Mouse (Mus musculus): Measurements from ENCODE around the gene Abcg4. TPM values are rescaled to one million over a fixed set of nuclear protein-coding genes. Genes with fewer than 3 reads are reported as not detected.

Gene Abcg4
- polyA plus RNA-seq, 1 experiment from 2014 or later, result 7.1 TPM

DNA sequence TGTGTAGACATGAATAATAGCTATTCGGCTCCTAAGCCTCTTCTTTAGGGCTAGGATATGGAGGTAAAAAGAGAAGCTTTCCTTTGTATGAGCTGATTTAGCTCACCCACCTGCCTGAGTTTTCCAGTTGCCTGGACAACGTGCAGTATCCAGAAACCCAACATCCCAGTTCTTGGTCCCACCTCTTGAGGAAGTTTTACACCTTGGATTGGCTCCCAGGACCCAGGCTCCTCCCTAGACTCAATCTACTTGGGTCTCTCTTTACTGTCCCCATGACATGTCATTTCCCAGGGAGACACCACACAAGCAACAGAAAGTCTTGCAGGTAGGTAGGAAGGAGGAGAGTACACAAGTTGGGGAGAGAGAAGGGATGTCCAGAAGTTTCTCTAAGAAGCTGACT, 48.0 kb downstream of the Abcg4 start, which contains the start of gene Ccdc153:
Gene Ccdc153, plus strand, starts transcription at position 278 of the 400 bp plus-strand sequence.
- H3K36me3 ChIP-seq (ENCODE audit: control insufficient read depth, insufficient read depth, low read length), result no peaks in the 10 kb centered on the region
- DNase-seq (ENCODE audit: low spot score), result no peak
- no peaks in the 10 kb centered on the region for H3K27me3 ChIP-seq (replicated peaks; ENCODE audit: control insufficient read depth, insufficient read depth, low read length)
- H3K9ac ChIP-seq (ENCODE audit: low read length), result no peak within 1 kb of the TSS
- ATAC-seq, result no peak
- no peak within 1 kb of the TSS for H3K4me2 ChIP-seq (ENCODE audit: low read length)
- H3K4me1 ChIP-seq (ENCODE audit: control insufficient read depth, insufficient read depth, low read length), result no peaks in the 10 kb centered on the region
- WGBS, result 57% methylated on average over 2 of the region's 2 CpGs
- no peaks in the 10 kb centered on the region for H3K9me3 ChIP-seq (replicated peaks; ENCODE audit: control insufficient read depth, low read length)
- no peak within 1 kb of the TSS for H3K27ac ChIP-seq (ENCODE audit: low read depth, low read length)
- no peak within 1 kb of the TSS for H3K4me3 ChIP-seq (ENCODE audit: low read depth, low read length)

- H3K9me3 ChIP-seq (replicated peaks; ENCODE audit: control insufficient read depth, low read length), result no peaks in the 10 kb centered on the region
- no peak overlapping the region for H3K27ac ChIP-seq (ENCODE audit: low read depth, low read length)
- DNase-seq (ENCODE audit: low spot score) (peak; percentile 83), ATAC-seq (peak; percentile 54; the same call in 1 of the 2 replicates)
- H3K9ac ChIP-seq (ENCODE audit: low read length), result no peak overlapping the region
- H3K36me3 ChIP-seq (ENCODE audit: control insufficient read depth, insufficient read depth, low read length), result no peaks in the 10 kb centered on the region
- H3K4me3 ChIP-seq (ENCODE audit: low read depth, low read length), result no peak overlapping the region
- no peaks in the 10 kb centered on the region for H3K27me3 ChIP-seq (replicated peaks; ENCODE audit: control insufficient read depth, insufficient read depth, low read length)
- no peak overlapping the region for H3K4me2 ChIP-seq (ENCODE audit: low read length)
- WGBS, result 7% methylated on average over 5 of the region's 5 CpGs
- no peaks in the 10 kb centered on the region for H3K4me1 ChIP-seq (ENCODE audit: control insufficient read depth, insufficient read depth, low read length)
These were observed 49.0 kb downstream of the Abcg4 start for GRCm38 (mm10) chr9:44239447-44239846.

- Histone ChIP-seq H3K27ac (ENCODE audit: low read depth, low read length) (no peak overlapping the region), H3K9ac (ENCODE audit: low read length) (no peak overlapping the region), H3K4me1 (ENCODE audit: control insufficient read depth, insufficient read depth, low read length) (no peaks in the 10 kb centered on the region), H3K4me2 (ENCODE audit: low read length) (no peak overlapping the region), H3K9me3 (replicated peaks; ENCODE audit: control insufficient read depth, low read length) (no peaks in the 10 kb centered on the region), H3K4me3 (ENCODE audit: low read depth, low read length) (no peak overlapping the region), H3K27me3 (replicated peaks; ENCODE audit: control insufficient read depth, insufficient read depth, low read length) (no peaks in the 10 kb centered on the region), H3K36me3 (ENCODE audit: control insufficient read depth, insufficient read depth, low read length) (no peaks in the 10 kb centered on the region)
- DNase-seq (ENCODE audit: low spot score) (no peak), ATAC-seq (no peak)
- WGBS, result 79% methylated on average over 17 of the region's 17 CpGs
These were observed 49.8 kb downstream of the Abcg4 start for GRCm38 (mm10) chr9:44238501-44239190.

DNA sequence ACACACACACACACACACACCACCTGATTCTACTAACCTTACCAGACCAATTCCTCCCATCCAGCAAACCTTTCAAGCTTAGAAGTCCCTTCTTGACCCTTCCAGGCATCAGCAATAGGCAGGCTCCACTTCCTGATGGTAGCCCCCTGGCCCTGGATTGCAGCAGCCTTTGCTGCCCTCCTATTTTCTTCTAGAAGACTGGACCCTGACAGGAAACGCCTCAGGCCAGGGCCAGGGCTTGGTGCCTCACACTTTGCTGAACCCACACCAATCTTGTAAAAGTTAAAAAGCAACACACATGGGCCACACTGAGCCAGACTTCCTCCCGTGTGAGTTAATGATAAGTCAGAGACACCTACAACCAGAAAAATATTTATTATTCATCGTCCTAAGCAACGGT, 51.3 kb downstream of the Abcg4 start:
- ATAC-seq (no peak), DNase-seq (ENCODE audit: low spot score) (no peak)
- Histone ChIP-seq H3K36me3 (ENCODE audit: control insufficient read depth, insufficient read depth, low read length) (no peaks in the 10 kb centered on the region), H3K4me2 (ENCODE audit: low read length) (no peak overlapping the region), H3K9me3 (replicated peaks; ENCODE audit: control insufficient read depth, low read length) (no peaks in the 10 kb centered on the region), H3K9ac (ENCODE audit: low read length) (no peak overlapping the region), H3K4me3 (ENCODE audit: low read depth, low read length) (no peak overlapping the region), H3K4me1 (ENCODE audit: control insufficient read depth, insufficient read depth, low read length) (peaks cover 5% of the 10 kb centered on the region), H3K27me3 (replicated peaks; ENCODE audit: control insufficient read depth, insufficient read depth, low read length) (no peaks in the 10 kb centered on the region), H3K27ac (ENCODE audit: low read depth, low read length) (no peak overlapping the region)
- 87% methylated on average over 4 of the region's 4 CpGs for WGBS

- H3K27me3 ChIP-seq (replicated peaks; ENCODE audit: control insufficient read depth, insufficient read depth, low read length), result no peaks in the 10 kb centered on the region
- no peaks in the 10 kb centered on the region for H3K9me3 ChIP-seq (replicated peaks; ENCODE audit: control insufficient read depth, low read length)
- H3K9ac ChIP-seq (ENCODE audit: low read length), result no peak overlapping the region
- 73% methylated on average over 4 of the region's 4 CpGs for WGBS
- ATAC-seq (no peak), DNase-seq (ENCODE audit: low spot score) (no peak)
- H3K27ac ChIP-seq (ENCODE audit: low read depth, low read length), result no peak overlapping the region
- no peak overlapping the region for H3K4me2 ChIP-seq (ENCODE audit: low read length)
- no peaks in the 10 kb centered on the region for H3K36me3 ChIP-seq (ENCODE audit: control insufficient read depth, insufficient read depth, low read length)
- H3K4me3 ChIP-seq (ENCODE audit: low read depth, low read length), result no peak overlapping the region
- H3K4me1 ChIP-seq (ENCODE audit: control insufficient read depth, insufficient read depth, low read length), result peaks cover 10% of the 10 kb centered on the region
These were observed 51.8 kb downstream of the Abcg4 start for GRCm38 (mm10) chr9:44236601-44237000.

- H3K36me3 ChIP-seq (ENCODE audit: control insufficient read depth, insufficient read depth, low read length), result no peaks in the 10 kb centered on the region
- no peak overlapping the region for H3K27ac ChIP-seq (ENCODE audit: low read depth, low read length)
- H3K4me1 ChIP-seq (ENCODE audit: control insufficient read depth, insufficient read depth, low read length), result peaks cover 10% of the 10 kb centered on the region
- no peaks in the 10 kb centered on the region for H3K9me3 ChIP-seq (replicated peaks; ENCODE audit: control insufficient read depth, low read length)
- no peak for DNase-seq (ENCODE audit: low spot score)
- WGBS, result 26% methylated on average over 19 of the region's 19 CpGs
- peak overlapping the region; percentile 21; the same call in 1 of the 2 replicates for H3K9ac ChIP-seq (ENCODE audit: low read length)
- ATAC-seq, result peak; percentile 30; the same call in 1 of the 2 replicates
- H3K4me3 ChIP-seq (ENCODE audit: low read depth, low read length), result peak overlapping the region; percentile 82
- H3K4me2 ChIP-seq (ENCODE audit: low read length), result peak overlapping the region; percentile 43
- no peaks in the 10 kb centered on the region for H3K27me3 ChIP-seq (replicated peaks; ENCODE audit: control insufficient read depth, insufficient read depth, low read length)
These were observed 53.7 kb downstream of the Abcg4 start for GRCm38 (mm10) chr9:44234479-44235427.

DNA sequence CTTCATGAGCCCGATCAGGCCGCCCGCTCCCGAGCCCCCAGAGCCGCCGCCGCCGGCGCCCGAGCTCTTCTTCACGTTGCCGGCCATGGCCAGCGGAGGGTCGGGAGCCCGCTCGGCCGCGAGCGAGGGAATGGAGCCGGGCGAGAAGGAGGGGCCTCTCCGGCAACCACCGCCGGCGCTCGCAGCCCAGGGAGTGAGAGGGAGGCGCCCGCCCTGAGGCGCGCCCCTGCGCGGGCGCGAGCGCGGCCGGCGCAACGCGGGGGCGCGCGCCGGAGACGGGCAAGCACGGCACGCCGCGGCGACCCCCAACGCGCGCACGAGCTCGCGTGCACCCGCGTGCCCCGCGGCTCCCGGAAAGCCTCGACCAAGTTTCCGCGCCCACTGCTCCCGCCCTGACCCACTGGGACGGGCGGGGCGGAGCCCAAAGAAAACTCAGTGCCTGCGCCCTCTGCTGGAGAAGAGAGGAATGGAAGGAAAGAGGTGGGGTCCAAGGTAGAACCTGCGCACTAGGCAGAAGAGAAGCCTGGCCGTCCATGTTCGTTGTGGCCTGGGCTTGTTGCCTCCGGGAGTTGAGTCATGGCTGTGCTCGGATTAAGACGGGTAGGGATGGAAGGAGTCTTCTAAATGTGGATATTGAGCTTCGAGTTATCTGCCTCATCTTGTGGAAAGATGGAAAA, 54.5 kb downstream of the Abcg4 start, which contains the start of gene Cbl:
Gene Cbl, minus strand, starts transcription at position 248 of the 677 bp plus-strand sequence.
- DNase-seq (ENCODE audit: low spot score), result peak; percentile 98
- Histone ChIP-seq H3K4me2 (ENCODE audit: low read length) (peak within 1 kb of the TSS; percentile 50), H3K4me1 (ENCODE audit: control insufficient read depth, insufficient read depth, low read length) (peaks cover 10% of the 10 kb centered on the region), H3K36me3 (ENCODE audit: control insufficient read depth, insufficient read depth, low read length) (no peaks in the 10 kb centered on the region), H3K9ac (ENCODE audit: low read length) (peak within 1 kb of the TSS; percentile 96), H3K9me3 (replicated peaks; ENCODE audit: control insufficient read depth, low read length) (no peaks in the 10 kb centered on the region), H3K27ac (ENCODE audit: low read depth, low read length) (peak within 1 kb of the TSS; percentile 94), H3K4me3 (ENCODE audit: low read depth, low read length) (peak within 1 kb of the TSS; percentile 82), H3K27me3 (replicated peaks; ENCODE audit: control insufficient read depth, insufficient read depth, low read length) (no peaks in the 10 kb centered on the region)
- ATAC-seq, result peak; percentile 94
- WGBS, result under 1% methylated on average over 72 of the region's 76 CpGs

GRCm38 (mm10) chr9:44233021-44233801, 55.2 kb downstream of the Abcg4 start:
- no peaks in the 10 kb centered on the region for H3K9me3 ChIP-seq (replicated peaks; ENCODE audit: control insufficient read depth, low read length)
- H3K4me2 ChIP-seq (ENCODE audit: low read length), result peak overlapping the region; percentile 50
- DNase-seq (ENCODE audit: low spot score) (no peak), ATAC-seq (peak; percentile 81)
- no peaks in the 10 kb centered on the region for H3K36me3 ChIP-seq (ENCODE audit: control insufficient read depth, insufficient read depth, low read length)
- H3K27me3 ChIP-seq (replicated peaks; ENCODE audit: control insufficient read depth, insufficient read depth, low read length), result no peaks in the 10 kb centered on the region
- H3K27ac ChIP-seq (ENCODE audit: low read depth, low read length), result peak overlapping the region; percentile 94
- H3K4me3 ChIP-seq (ENCODE audit: low read depth, low read length), result peak overlapping the region; percentile 82
- peak overlapping the region; percentile 96 for H3K9ac ChIP-seq (ENCODE audit: low read length)
- under 1% methylated on average over 37 of the region's 40 CpGs for WGBS
- H3K4me1 ChIP-seq (ENCODE audit: control insufficient read depth, insufficient read depth, low read length), result peaks cover 10% of the 10 kb centered on the region

Measured in forebrain, embryonic 14.5 days (tissue).